Mouse (Mus musculus): ENCODE measurements around the gene Ecd. TPM values are rescaled to one million over a fixed set of nuclear protein-coding genes. Genes with fewer than 3 reads are reported as not detected.
"Not testable (repeated sequence)": the region's sequence is repeated elsewhere in the genome, so short reads cannot be mapped to it uniquely, and the experiment has no call there.

The Ecd gene
- total RNA-seq, 1 experiment from 2014 or later, result 39.2 TPM

DNA sequence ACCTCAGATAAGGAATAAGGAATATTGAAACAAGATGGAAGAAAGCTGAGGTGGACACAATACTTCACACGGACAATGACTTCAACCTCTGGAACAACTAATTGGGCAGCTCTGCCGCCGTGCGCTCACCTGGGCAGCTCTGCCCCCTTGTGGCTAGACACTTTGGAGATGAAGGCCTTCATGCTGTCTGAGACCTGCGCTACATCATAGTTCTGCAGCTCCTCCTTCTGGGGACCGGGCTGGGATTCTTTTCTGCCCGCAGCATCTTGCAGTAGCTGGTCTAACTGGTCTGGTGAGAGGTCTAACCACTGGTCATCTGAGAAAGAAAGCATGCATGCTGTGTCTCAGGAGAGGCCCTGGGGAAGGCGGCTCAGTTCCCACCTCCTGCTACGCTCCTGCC is 19.4 kb downstream of the Ecd start:
- peak; percentile 18 for DNase-seq

DNA sequence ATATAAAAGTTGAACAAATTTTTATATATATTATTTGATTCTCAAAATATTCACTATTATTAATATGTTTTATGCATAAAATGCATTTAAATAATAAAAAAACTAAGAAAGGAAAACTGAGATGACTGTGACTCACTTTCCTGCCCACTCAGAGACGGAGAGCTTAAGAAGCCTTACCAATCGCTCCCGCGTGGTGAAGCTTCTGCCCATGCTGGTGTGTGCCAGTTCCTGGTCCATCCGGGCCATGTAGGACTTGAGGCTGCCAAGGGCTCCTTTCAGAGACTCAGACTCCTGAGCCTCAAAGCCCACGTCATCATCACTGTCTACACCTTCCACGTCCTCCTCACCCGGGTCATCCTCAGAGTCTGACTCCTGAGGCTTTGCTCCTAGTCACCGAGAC is 23.7 kb downstream of the Ecd start:
- DNase-seq, result no peak

DNA sequence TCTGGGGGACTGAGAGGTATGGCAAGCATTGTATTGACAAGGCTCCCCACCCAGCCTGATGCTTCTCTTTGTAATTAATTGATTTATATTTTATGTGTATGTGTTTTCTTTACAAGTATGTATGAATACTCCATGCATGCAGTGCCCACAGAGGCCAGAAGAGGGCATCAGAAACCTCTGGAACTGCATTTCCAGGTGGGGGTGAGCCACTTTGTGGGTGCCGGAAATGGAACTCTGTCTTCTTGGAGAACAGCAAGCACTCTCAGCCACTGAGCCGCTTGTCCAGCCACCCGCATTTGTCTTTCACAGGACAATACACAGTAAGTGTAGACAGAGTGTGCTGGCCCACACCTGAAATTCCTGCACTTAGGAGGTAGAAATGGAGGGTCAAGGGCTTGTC is 28.5 kb downstream of the Ecd start:
- peak; percentile 70 for DNase-seq

DNA sequence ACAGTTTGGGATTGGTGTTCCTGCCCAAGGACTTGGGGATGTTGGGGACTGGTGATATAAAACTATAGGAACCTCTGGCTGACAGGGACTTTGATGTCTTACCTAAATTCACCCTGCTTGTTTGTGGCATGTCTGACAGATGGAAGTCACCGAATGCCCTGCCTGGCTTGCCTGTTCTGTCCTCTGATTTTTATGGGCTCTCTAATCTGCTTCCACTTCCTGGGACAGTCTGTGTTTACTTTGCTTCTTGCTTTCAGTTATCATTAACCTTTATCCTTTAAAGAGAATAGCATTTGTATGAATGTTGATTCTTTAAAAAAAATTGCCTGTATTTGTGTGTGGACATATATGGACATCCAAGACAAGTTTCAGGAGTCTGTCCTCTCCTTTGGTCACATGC is 32.8 kb downstream of the Ecd start:
- no peak for DNase-seq

DNA sequence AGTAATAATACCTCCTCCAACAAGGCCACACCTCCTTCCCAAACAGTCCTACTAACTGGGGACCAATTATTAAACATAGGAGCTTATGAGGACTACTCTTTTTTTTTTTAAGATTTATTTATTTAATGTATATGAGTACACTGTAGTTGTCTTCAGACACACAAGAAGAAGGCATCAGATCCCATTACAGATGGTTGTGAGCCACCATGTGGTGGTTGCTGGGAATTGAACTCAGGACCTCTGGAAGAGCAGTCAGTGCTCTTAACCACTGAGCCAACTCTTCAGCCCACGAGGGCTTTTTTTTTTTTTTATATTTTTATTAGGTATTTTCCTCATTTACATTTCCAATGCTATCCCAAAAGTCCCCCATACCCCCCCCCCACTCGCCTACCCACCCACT is 42.8 kb downstream of the Ecd start:
- not testable (repeated sequence) for DNase-seq

DNA sequence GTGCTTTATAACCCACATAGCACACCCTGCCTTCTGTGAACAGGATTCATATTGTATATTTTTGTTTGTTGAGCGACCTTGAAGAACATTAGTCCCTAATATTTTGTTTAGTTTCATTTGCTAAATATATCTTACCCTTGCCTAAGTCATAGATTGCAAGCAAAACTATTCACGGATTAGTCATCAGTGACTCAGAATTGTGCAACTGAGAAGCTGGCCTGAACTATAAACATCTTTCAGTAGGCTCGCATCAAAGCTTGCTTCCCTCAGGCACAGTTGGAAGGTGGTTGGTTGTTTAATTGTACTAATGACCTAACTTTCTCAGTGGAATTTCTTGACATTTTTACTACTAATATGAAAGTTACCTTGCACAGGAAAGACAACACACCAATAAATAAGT is 49.8 kb downstream of the Ecd start:
- peak; percentile 41 for DNase-seq

DNA sequence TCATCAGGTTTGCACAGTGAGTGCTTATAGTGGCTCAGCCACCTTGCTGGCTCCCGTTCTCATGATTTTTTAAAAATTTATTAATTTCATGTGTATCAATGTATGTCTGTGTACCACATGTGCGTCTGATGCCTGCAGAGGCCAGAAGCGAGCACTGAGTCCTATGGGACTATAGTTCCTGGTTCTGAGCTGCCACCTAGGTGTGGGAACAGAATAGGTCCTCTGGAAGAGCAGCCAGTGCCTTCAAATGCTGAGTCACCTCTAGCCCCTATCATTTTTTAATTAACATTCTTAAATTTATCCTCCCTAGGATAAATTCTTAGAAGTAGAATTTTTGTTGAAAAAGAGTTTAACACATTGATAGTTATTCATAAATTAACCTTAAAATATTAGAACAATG is 50.3 kb downstream of the Ecd start:
- no peak for DNase-seq

DNA sequence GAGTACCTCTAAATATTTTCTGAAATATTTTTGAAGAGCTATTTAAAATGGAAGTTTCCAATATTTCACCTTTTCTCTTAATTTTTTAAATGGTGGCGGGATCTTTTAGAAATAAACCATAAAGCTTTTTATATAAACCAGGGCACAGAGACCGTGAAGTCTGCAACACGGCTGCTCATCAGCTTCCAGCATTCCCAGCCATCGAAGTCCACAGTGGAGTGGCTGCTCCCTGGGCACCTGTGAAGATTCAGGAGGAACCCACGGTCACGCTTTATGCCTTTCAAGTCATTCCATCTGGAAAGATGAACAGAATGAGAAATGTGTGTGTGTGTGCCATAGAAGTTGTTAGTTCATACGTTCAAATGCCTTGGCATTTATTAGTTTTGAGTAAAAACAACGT is 53.0 kb downstream of the Ecd start:
- DNase-seq, result no peak

DNA sequence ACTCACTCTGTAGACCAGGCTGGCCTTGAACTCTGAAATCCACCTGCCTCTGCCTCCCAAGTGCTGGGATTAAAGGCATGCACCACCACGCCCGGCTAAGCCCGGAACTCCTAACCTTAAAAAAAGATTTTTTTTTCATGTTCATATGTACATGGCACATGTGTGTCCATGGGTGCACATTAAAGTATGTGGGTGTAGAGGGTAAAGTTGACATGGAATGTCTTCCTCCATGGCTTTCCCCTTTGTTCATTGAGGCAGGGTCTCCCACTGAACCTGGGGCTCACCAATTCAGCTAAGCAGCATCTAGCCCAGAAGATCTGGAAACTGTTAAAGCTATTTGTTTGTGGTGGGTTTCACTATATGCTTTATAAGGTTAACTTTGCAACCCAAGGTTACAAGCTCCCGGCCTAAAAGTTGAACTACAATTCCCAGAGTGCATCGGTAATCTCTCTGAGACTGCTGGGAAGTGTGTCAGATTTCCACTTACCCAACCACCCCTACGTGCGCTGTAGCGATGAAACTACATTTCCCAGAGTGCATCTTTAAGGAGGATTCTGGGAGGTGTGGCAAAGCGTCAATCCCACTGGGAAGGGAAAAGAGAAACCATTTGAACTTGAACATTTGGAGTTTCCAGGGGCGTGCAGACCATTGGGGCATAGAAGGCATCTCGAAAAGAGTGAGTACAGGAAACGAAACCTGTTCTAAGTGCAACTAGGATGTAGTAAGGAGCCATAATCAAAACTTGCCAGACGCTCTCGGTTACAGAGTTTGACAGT is 53.6 kb downstream of the Ecd start, which contains the start of gene Nudt13:
TSS of gene Nudt13 (plus strand) at position 581 of the 776 bp plus-strand sequence.
- DNase-seq, result peak; percentile 89

DNA sequence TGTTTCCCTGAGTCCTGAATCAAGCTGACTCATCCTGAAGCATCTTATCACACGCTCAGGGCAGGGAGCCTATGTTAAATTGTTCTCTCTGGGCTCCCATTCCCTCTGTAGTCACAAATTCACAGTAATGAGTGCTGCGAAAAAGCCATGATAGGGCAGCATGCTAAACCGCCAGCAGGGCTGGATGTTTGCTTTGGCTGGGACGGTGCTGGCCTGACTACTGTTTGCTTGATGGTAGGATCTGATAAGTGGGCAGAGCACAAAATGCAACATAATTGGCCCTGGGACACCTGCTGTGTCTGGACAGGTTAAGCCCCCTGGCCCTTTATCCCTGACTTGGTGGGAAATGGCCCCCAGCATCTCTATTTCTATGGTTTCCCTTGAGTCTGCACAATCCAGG is 56.5 kb downstream of the Ecd start:
- no peak for DNase-seq

Other genes with a start within 250 kb of the Ecd start
- 6.2 and 7.1 TPM in 2 replicates for gene Saysd1, start 209.6 kb downstream of the Ecd start, total RNA-seq (2021)
- 8.8 and 14.2 TPM in 2 replicates for gene Kcnk5, start 166.3 kb downstream of the Ecd start, total RNA-seq (2021)
- not detected in 2 replicates for gene Kcnk16, start 78.9 kb downstream of the Ecd start, total RNA-seq (2021)
- gene Nudt13, start 53.4 kb downstream of the Ecd start, total RNA-seq (2021), result 49.0 and 51.9 TPM in 2 replicates
- 35.6 and 40.0 TPM in 2 replicates for gene Fam149b, start within 50 bp of the Ecd start, total RNA-seq (2021)
- gene Dnajc9, start 40.8 kb upstream of the Ecd start, total RNA-seq (2021), result 38.1 and 40.4 TPM in 2 replicates
- gene Mrps16, start 45.5 kb upstream of the Ecd start, total RNA-seq (2021), result 83.3 and 86.4 TPM in 2 replicates
- gene Cfap70, start 104.1 kb upstream of the Ecd start, total RNA-seq (2021), result 1.1 and 2.0 TPM in 2 replicates
- 67.7 and 72.5 TPM in 2 replicates for gene Anxa7, start 132.0 kb upstream of the Ecd start, total RNA-seq (2021)
- gene Mss51, start 148.8 kb upstream of the Ecd start, total RNA-seq (2021), result 0.74 and 1.1 TPM in 2 replicates
- 62.6 and 71.6 TPM in 2 replicates for gene Ppp3cb, start 198.5 kb upstream of the Ecd start, total RNA-seq (2021)

All from adrenal gland, postnatal 14 days (tissue).